Mouse (Mus musculus): ENCODE data around the gene Zfp239. TPM values are rescaled to one million over a fixed set of nuclear protein-coding genes. Genes with fewer than 3 reads are reported as not detected.
A peak's percentile ranks its signal among the peaks of the same experiment; 100 is the strongest.

The Zfp239 gene
- total and polyA plus RNA-seq, 2 experiments from 2014 or later: 13.6 to 22.1 TPM

DNA sequence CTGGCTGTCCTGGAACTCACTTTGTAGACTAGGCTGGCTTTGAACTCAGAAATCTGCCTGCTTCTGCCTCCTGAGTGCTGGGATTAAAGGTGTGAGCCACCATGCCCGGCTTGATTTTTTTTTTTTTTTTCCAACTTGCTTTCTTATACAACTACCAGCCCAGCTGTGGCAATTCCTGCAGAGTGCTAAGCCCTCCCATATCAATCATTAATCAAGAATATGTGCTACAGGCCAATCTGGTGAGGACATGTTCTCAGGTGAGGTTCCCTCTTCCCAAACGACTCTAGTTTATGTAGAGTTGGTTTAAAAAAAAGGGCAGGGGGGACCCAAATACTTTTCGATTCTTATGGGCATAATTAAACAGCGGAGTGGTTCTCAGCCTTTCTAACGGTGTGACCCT is 35.9 kb downstream of the Zfp239 start:
- ATAC-seq: no peak
- no peak overlapping the region for H3K27ac ChIP-seq
- no peaks in the 10 kb centered on the region for H3K9me3 ChIP-seq (ENCODE audit: low read length)
- H3K4me2 ChIP-seq (ENCODE audit: low read depth, low read length): no peak overlapping the region
- no peaks in the 10 kb centered on the region for H3K4me1 ChIP-seq (ENCODE audit: insufficient read depth, low read length)
- H3K9ac ChIP-seq (replicated peaks; ENCODE audit: low read length): no peak overlapping the region
- H3K27me3 ChIP-seq (ENCODE audit: insufficient read depth, low read length): no peaks in the 10 kb centered on the region
- 85% methylated on average over 5 of the region's 5 CpGs for WGBS
- TF ChIP-seq CTCF (IDR thresholded peaks at IDR 0.05; ENCODE audit: low read depth): no peak
- H3K4me3 ChIP-seq (ENCODE audit: low read length): no peak overlapping the region
- DNase-seq (ENCODE audit: low spot score): no peak
- H3K36me3 ChIP-seq (ENCODE audit: insufficient read depth, low read length): no peaks in the 10 kb centered on the region

DNA sequence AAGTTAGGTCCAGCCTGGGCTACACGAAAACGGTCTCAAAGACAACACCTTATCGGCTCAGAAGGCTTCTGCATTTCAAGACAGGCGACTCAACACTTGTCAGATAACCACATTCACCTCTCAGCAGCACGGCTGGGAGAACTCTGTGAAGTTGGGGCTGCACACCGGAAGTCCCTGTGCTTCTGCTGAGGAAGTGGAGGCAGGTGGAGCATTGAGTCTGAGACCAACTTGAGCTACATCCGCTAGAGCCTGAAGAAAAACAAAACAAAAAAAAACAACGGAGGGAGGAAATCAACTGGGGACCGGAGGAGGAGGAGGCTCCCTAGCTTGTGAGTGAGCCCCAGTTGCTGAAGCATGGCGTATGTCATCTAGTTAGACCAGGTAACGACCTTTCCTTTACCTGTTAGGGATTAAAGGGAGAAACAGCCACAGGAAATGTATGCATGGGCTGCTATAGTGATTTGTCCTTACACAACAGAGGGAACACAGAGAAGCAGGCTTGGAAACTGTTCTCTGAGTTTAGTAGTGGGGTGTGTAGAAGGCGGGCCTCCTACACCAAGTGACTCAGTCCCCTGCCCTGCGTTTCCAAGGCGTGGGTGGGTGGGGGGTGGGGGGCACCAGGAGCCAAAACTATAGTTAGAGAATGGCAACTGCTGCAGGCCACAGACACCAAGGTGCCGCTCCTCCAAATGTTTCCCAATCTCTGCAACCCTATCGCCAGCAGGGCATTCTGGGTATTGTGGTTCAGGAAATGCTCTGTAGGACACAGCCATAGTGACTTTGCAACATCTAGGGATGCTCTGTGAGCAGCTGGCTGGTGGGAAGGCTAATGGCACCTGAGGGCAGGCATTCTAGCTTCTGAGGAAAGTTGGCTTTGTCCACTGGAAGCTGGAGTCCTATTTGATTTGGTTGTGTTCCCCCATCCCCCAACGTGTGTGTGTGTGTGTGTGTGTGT is 38.5 kb downstream of the Zfp239 start, which contains the start of gene Hnrnpf:
Gene Hnrnpf, plus strand, starts transcription at position 199 of the 955 bp plus-strand sequence.
- Histone ChIP-seq H3K4me1 (ENCODE audit: insufficient read depth, low read length) (no peaks in the 10 kb centered on the region), H3K27me3 (ENCODE audit: insufficient read depth, low read length) (no peaks in the 10 kb centered on the region), H3K9me3 (ENCODE audit: low read length) (no peaks in the 10 kb centered on the region), H3K4me2 (ENCODE audit: low read depth, low read length) (no peak within 1 kb of the TSS), H3K4me3 (ENCODE audit: low read length) (no peak within 1 kb of the TSS), H3K27ac (no peak within 1 kb of the TSS), H3K36me3 (ENCODE audit: insufficient read depth, low read length) (no peaks in the 10 kb centered on the region), H3K9ac (replicated peaks; ENCODE audit: low read length) (no peak within 1 kb of the TSS)
- TF ChIP-seq CTCF (IDR thresholded peaks at IDR 0.05; ENCODE audit: low read depth): no peak
- ATAC-seq (no peak), DNase-seq (ENCODE audit: low spot score) (no peak)
- 79% methylated on average over 17 of the region's 17 CpGs for WGBS

DNA sequence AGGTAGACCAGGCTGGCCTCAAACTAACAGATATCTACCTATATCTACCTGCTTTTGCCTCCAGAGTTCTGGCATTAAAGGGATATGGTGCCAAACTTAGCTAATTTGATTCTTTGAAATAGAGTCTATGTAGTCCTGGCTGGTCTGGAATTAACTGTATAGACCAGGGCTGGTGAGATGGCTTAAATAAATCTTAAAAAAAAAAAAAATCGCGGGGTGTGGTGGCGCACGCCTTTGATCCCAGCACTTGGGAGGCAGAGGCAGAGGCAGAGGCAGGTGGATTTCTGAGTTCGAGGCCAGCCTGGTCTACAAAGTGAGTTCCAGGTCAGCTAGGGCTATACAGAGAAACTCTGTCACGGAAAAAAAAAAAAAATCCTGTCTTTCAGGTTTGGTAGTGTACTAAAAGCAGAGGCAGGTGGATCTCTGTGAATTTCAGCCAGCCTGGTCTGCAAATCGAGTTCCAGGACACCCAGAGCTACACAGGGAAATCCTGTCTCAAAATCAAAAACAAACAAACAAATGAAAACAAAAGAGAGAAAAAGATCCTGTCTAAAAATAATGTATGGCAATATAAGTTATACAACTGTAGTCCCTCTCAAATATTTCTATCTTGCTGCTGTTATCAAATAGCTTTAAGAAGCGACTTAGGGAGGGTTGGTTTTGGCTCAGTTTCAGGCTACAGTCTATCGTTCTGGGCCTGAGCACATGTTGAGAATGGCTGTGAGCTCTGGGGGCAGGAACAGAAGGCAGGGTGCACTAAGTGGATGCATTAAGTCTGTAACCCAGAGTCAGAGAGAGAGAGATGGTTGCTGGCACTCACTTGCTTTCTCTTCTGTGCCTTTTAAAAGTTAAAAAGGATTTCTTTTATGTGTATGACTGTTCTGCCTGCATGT is 39.9 kb downstream of the Zfp239 start:
- Histone ChIP-seq H3K4me3 (ENCODE audit: low read length) (no peak overlapping the region), H3K27ac (no peak overlapping the region), H3K36me3 (ENCODE audit: insufficient read depth, low read length) (no peaks in the 10 kb centered on the region), H3K9ac (replicated peaks; ENCODE audit: low read length) (no peak overlapping the region), H3K9me3 (ENCODE audit: low read length) (no peaks in the 10 kb centered on the region), H3K27me3 (ENCODE audit: insufficient read depth, low read length) (no peaks in the 10 kb centered on the region), H3K4me1 (ENCODE audit: insufficient read depth, low read length) (no peaks in the 10 kb centered on the region), H3K4me2 (ENCODE audit: low read depth, low read length) (no peak overlapping the region)
- WGBS: 71% methylated on average over 9 of the region's 9 CpGs
- no peak for DNase-seq (ENCODE audit: low spot score)
- no peak for ATAC-seq
- TF ChIP-seq CTCF (IDR thresholded peaks at IDR 0.05; ENCODE audit: low read depth): no peak

DNA sequence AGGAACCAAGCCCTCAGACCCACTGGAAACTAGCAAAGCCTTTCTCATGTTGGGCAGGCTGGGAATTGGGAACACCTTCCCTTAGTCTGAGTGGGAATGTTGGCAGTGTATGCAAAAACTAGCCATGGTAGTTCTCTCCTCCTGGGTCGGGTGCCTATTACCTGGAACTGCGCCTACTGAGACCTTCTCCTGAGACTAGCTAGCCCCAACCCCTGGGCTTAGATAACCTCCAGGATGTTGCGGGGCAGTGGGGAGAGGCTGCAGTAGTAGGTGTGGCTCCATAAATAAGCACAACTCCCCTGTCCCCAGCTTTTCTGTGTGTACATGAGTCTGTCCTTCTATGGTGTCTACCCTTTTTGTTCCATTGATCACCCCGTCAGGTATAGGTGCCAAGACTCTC is 40.7 kb downstream of the Zfp239 start:
- H3K4me2 ChIP-seq (ENCODE audit: low read depth, low read length): no peak overlapping the region
- H3K27me3 ChIP-seq (ENCODE audit: insufficient read depth, low read length): no peaks in the 10 kb centered on the region
- TF ChIP-seq CTCF (IDR thresholded peaks at IDR 0.05; ENCODE audit: low read depth): no peak
- H3K36me3 ChIP-seq (ENCODE audit: insufficient read depth, low read length): no peaks in the 10 kb centered on the region
- 85% methylated on average over 4 of the region's 4 CpGs for WGBS
- H3K9me3 ChIP-seq (ENCODE audit: low read length): no peaks in the 10 kb centered on the region
- H3K4me3 ChIP-seq (ENCODE audit: low read length): no peak overlapping the region
- DNase-seq (ENCODE audit: low spot score): no peak
- H3K9ac ChIP-seq (replicated peaks; ENCODE audit: low read length): no peak overlapping the region
- no peaks in the 10 kb centered on the region for H3K4me1 ChIP-seq (ENCODE audit: insufficient read depth, low read length)
- ATAC-seq: no peak
- no peak overlapping the region for H3K27ac ChIP-seq

DNA sequence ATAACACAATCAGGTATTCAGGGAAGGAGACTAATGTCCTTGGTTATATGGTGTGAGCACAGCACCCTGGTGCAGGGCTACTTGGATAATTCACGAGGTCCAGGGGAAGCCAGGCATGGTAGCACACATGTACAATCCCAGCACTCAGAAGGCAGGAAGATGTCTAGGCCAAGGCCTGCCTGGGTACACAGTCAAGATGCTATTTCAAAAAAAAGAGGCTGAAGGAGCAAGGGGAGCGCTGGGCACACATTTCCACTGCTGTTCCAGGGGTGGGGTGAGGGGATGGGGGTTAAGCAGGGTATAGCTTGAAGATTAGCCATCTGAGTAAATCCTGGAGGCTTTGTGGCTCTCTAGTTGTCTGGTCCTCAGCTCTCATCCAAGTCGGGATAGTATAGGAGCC is 41.9 kb downstream of the Zfp239 start:
- DNase-seq (ENCODE audit: low spot score) (no peak), ATAC-seq (no peak)
- Histone ChIP-seq H3K27me3 (ENCODE audit: insufficient read depth, low read length) (no peaks in the 10 kb centered on the region), H3K4me1 (ENCODE audit: insufficient read depth, low read length) (peaks cover 2% of the 10 kb centered on the region; the same call in 1 of the 2 replicates), H3K4me3 (ENCODE audit: low read length) (no peak overlapping the region), H3K4me2 (ENCODE audit: low read depth, low read length) (no peak overlapping the region), H3K9me3 (ENCODE audit: low read length) (no peaks in the 10 kb centered on the region), H3K36me3 (ENCODE audit: insufficient read depth, low read length) (no peaks in the 10 kb centered on the region), H3K27ac (no peak overlapping the region), H3K9ac (replicated peaks; ENCODE audit: low read length) (no peak overlapping the region; the same call in 1 of the 2 replicates)
- 83% methylated on average over 3 of the region's 3 CpGs for WGBS
- TF ChIP-seq CTCF (IDR thresholded peaks at IDR 0.05; ENCODE audit: low read depth): no peak

DNA sequence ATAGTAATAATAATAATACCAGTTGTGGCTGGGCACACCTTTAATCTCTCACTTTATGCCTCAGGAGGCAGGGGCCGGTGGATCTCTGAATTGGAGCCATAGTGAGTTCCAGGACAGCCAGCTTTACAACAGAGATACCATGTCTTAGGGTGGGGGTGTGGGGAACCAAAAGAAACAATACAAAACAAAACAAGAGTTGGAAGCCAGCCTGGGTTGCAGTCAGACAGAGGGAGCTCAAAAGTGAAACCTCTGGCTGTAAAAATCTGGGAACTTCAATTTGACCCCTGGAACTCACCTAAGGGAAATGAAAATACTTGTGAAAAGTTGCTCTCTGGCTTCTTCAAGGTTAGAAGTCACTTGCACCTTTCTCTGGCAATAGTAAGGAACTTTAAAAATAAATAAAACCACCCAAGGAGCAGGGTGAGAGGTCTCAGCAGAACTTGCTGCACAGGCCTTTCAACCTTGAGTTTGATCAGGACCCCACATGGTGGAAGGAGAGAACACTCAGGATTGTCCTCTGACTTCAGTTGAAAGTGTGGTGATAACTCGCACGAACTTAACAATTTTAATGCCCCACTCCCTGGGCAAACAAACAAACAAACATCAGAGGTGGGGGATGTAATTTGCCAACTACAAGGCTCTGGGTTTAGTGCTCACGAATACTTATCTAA is 43.5 kb downstream of the Zfp239 start:
- 23% methylated on average over 4 of the region's 4 CpGs for WGBS
- Histone ChIP-seq H3K4me2 (ENCODE audit: low read depth, low read length) (peak overlapping the region; percentile 65), H3K9ac (replicated peaks; ENCODE audit: low read length) (peak overlapping the region; percentile 60; the same call in 1 of the 2 replicates), H3K36me3 (ENCODE audit: insufficient read depth, low read length) (no peaks in the 10 kb centered on the region), H3K27ac (peak overlapping the region; percentile 81; the same call in 1 of the 2 replicates), H3K27me3 (ENCODE audit: insufficient read depth, low read length) (no peaks in the 10 kb centered on the region), H3K9me3 (ENCODE audit: low read length) (no peaks in the 10 kb centered on the region), H3K4me3 (ENCODE audit: low read length) (peak overlapping the region; percentile 79), H3K4me1 (ENCODE audit: insufficient read depth, low read length) (peaks cover 5% of the 10 kb centered on the region; the same call in 1 of the 2 replicates)
- no peak for TF ChIP-seq CTCF (IDR thresholded peaks at IDR 0.05; ENCODE audit: low read depth)
- no peak for ATAC-seq
- no peak for DNase-seq (ENCODE audit: low spot score)
